Mouse (Mus musculus): ENCODE measurements at regions not wholly inside any gene's neighbourhood (a gene's known extent, or its start where the extent isn't known, plus 50 kb on each side); places are given as distances from the start of the nearest gene placed in this dataset.

DNA sequence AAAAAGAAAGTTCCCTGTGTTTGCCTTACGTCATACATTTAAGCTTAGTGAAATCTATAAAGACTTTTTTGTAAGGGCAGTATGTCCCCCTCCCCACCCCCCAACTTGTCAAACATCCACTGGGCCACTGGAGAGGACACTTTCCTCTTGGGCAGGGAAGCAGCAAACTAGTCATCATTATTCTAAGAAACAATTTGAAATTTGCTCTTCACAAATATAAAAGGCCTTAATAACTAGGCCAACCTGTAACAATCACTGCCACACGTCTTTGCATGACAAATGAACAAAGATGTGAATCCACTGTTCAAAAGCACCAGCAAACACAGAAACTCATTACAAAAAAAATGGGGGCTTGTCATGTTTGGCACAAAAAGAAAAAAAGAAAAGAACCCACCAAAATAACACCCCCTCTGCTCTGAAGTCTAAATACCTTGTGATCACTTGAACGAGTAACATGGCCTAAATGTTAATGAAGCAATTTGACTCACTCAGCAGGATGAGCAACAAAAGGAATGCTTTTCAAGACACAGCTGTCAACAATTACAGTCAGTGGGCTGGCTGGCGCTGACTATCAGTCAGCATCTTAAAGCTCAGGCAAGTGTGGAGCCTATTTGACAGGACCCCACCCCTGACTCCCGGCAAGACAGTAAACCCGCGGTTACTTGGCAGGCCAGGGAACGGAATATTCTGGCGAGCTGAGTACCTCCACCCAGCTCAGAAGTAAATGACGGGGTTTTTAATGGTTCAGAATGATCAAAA is 278.7 kb upstream of the Tsc22d2 start:
- H3K4me2 ChIP-seq, result no peak overlapping the region
- H3K36me3 ChIP-seq, result no peaks in the 10 kb centered on the region
- no peak overlapping the region for H3K4me3 ChIP-seq
- H3K9ac ChIP-seq, result no peak overlapping the region
- ATAC-seq (ENCODE audit: insufficient number of reproducible peaks, insufficient read depth, low FRiP score, low TSS enrichment, low read depth), result no peak
- peaks cover 11% of the 10 kb centered on the region for H3K4me1 ChIP-seq
- H3K9me3 ChIP-seq, result no peaks in the 10 kb centered on the region
- no peaks in the 10 kb centered on the region for H3K27me3 ChIP-seq
- H3K27ac ChIP-seq, result peak overlapping the region; percentile 62; the same call in 1 of the 2 replicates
- WGBS, result 11% methylated on average over 10 of the region's 10 CpGs

DNA sequence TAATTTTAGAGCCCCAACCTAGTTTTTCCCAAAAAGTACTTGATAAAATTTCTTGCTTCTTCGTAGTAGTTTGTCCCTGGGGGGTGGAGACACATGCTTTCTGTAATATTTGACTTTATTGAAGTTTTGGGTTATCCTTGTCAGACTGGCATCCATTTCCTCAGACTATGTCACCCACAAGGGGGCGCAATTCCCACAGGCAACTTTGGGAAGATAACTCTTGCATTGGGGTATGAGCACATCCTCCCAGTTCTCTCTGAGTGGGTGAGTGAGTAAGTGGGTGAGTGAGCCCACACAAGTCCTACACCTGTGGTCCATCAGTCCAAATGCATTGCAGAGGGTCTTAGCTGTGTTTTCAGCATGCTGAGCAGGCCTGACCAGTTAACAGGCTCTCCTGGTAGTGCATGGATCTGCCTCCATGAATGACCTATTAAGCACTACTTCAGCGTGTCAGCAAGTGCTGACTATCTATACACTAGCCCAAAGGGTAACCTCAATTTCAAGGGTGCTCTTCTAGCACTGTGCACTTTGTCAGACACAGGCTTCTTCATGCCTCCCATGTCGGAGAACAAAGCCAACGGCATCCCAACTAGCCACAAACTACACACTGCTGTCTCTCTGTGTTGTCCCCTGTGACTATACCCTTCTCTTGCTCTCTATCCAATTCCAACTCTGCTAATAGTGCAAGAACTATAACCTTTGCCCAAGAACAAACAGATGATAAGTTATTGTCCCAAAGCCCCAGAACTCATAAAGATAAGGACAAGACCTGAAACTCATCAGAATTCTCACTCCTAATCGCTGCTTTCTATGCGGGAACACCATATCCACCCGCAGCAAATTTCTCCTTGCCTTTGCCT is 275.6 kb upstream of the Tsc22d2 start:
- WGBS, result 78% methylated on average over 8 of the region's 8 CpGs
- H3K4me3 ChIP-seq, result no peak overlapping the region

GRCm38 (mm10) chr3:58146108-58146507 is 268.4 kb upstream of the Tsc22d2 start:
- H3K27me3 ChIP-seq, result no peaks in the 10 kb centered on the region
- no peak overlapping the region for H3K9ac ChIP-seq
- H3K27ac ChIP-seq, result no peak overlapping the region
- no peaks in the 10 kb centered on the region for H3K4me1 ChIP-seq
- H3K4me3 ChIP-seq, result no peak overlapping the region
- no peaks in the 10 kb centered on the region for H3K36me3 ChIP-seq
- no peak overlapping the region for H3K4me2 ChIP-seq
- no peak for ATAC-seq (ENCODE audit: insufficient number of reproducible peaks, insufficient read depth, low FRiP score, low TSS enrichment, low read depth)
- no peaks in the 10 kb centered on the region for H3K9me3 ChIP-seq
- WGBS, result 42% methylated on average over 3 of the region's 3 CpGs

More for the DNA sequence above, 275.6 kb upstream of the Tsc22d2 start:
- H3K9me3 ChIP-seq, result no peaks in the 10 kb centered on the region
- no peaks in the 10 kb centered on the region for H3K36me3 ChIP-seq
- ATAC-seq (ENCODE audit: insufficient number of reproducible peaks, insufficient read depth, low FRiP score, low TSS enrichment, low read depth), result no peak
- no peak overlapping the region for H3K27ac ChIP-seq
- H3K27me3 ChIP-seq, result no peaks in the 10 kb centered on the region
- no peak overlapping the region for H3K9ac ChIP-seq
- H3K4me2 ChIP-seq, result no peak overlapping the region
- peaks cover 11% of the 10 kb centered on the region for H3K4me1 ChIP-seq

- WGBS, result 33% methylated on average over 1 of the region's 1 CpGs
- no peak for ATAC-seq (ENCODE audit: insufficient number of reproducible peaks, insufficient read depth, low FRiP score, low TSS enrichment, low read depth)
- no peak overlapping the region for H3K4me2 ChIP-seq
- no peaks in the 10 kb centered on the region for H3K9me3 ChIP-seq
- no peaks in the 10 kb centered on the region for H3K4me1 ChIP-seq
- no peak overlapping the region for H3K9ac ChIP-seq
- H3K4me3 ChIP-seq, result no peak overlapping the region
- H3K27me3 ChIP-seq, result no peaks in the 10 kb centered on the region
- no peaks in the 10 kb centered on the region for H3K36me3 ChIP-seq
- no peak overlapping the region for H3K27ac ChIP-seq
These were observed 267.8 kb upstream of the Tsc22d2 start for GRCm38 (mm10) chr3:58146762-58147161.

- H3K27me3 ChIP-seq, result 0 out of 2 replicates have a peak, but pooled peaks cover 3% of the 10 kb centered on the region
- peaks cover 3% of the 10 kb centered on the region; the same call in 1 of the 2 replicates for H3K9me3 ChIP-seq
- no peak overlapping the region for H3K4me3 ChIP-seq
- ATAC-seq (ENCODE audit: insufficient number of reproducible peaks, insufficient read depth, low FRiP score, low TSS enrichment, low read depth), result no peak
- 81% methylated on average over 3 of the region's 3 CpGs for WGBS
- no peaks in the 10 kb centered on the region for H3K36me3 ChIP-seq
- no peaks in the 10 kb centered on the region for H3K4me1 ChIP-seq
- no peak overlapping the region for H3K27ac ChIP-seq
- H3K4me2 ChIP-seq, result no peak overlapping the region
- H3K9ac ChIP-seq, result no peak overlapping the region
These were observed 261.4 kb upstream of the Tsc22d2 start for GRCm38 (mm10) chr3:58153141-58153540.

DNA sequence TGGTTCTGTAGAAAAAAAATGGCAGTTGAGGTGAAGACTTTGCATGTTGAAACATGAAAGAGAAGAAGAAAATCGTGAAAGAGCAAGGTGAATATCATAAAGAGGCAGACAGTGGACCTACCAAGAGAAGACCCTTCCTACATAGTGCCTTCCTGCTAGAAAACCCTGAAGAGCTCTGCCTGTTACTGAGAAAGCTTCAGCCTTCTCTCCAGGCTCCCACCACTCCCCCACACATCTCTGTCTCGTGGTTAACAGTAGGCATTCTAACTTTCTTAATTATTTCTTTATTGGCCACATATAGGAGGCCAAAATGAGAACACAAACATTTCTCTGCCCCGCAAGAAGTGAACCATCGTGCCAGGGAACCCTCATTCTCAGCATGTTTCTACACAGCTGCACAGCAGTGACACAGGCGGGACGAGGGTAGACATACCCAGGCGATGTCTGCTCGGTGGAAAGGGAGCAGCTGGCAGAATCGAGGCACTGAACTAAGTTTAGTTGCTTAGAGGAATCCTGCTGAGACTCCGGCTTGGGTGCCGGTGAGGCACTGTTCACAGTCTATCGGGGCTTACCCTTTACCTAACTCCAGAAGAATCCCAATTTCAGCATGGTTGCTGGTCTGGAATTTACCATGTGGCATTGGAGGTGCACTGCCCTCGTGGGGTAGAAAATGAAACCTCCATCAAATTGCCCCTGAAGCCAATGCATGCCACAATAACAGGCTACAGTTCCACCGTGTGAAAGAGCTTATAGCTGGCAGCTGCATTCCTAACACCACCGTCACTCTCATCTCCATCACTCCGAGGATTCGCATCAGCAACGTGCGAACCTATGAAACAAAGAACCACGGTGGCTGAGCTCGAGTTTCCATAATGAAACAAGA is 260.4 kb upstream of the Tsc22d2 start:
- ATAC-seq (ENCODE audit: insufficient number of reproducible peaks, insufficient read depth, low FRiP score, low TSS enrichment, low read depth), result no peak
- peaks cover 3% of the 10 kb centered on the region; the same call in 1 of the 2 replicates for H3K9me3 ChIP-seq
- H3K9ac ChIP-seq, result no peak overlapping the region
- no peak overlapping the region for H3K4me3 ChIP-seq
- 0 out of 2 replicates have a peak, but pooled peaks cover 3% of the 10 kb centered on the region for H3K27me3 ChIP-seq
- no peak overlapping the region for H3K4me2 ChIP-seq
- H3K27ac ChIP-seq, result no peak overlapping the region
- 65% methylated on average over 21 of the region's 21 CpGs for WGBS
- no peaks in the 10 kb centered on the region for H3K36me3 ChIP-seq
- no peaks in the 10 kb centered on the region for H3K4me1 ChIP-seq

GRCm38 (mm10) chr3:58159384-58159783 is 255.1 kb upstream of the Tsc22d2 start:
- H3K27ac ChIP-seq, result no peak overlapping the region
- H3K9ac ChIP-seq, result no peak overlapping the region
- 51% methylated on average over 3 of the region's 3 CpGs for WGBS
- no peak overlapping the region for H3K4me3 ChIP-seq
- H3K4me2 ChIP-seq, result no peak overlapping the region
- no peaks in the 10 kb centered on the region for H3K36me3 ChIP-seq
- peaks cover 3% of the 10 kb centered on the region; the same call in 1 of the 2 replicates for H3K9me3 ChIP-seq
- ATAC-seq (ENCODE audit: insufficient number of reproducible peaks, insufficient read depth, low FRiP score, low TSS enrichment, low read depth), result no peak
- H3K27me3 ChIP-seq, result peaks cover 23% of the 10 kb centered on the region
- 0 out of 2 replicates have a peak, but pooled peaks cover 3% of the 10 kb centered on the region for H3K4me1 ChIP-seq

- 34% methylated on average over 10 of the region's 10 CpGs for WGBS
- Histone ChIP-seq H3K4me3 (no peak overlapping the region), H3K27me3 (peaks cover 23% of the 10 kb centered on the region), H3K4me1 (0 out of 2 replicates have a peak, but pooled peaks cover 10% of the 10 kb centered on the region), H3K36me3 (no peaks in the 10 kb centered on the region), H3K9me3 (no peaks in the 10 kb centered on the region), H3K27ac (no peak overlapping the region), H3K9ac (no peak overlapping the region), H3K4me2 (no peak overlapping the region)
- ATAC-seq (ENCODE audit: insufficient number of reproducible peaks, insufficient read depth, low FRiP score, low TSS enrichment, low read depth), result no peak
These were observed 252.3 kb upstream of the Tsc22d2 start for GRCm38 (mm10) chr3:58162238-58162637.

- Histone ChIP-seq H3K4me3 (no peak overlapping the region), H3K4me2 (no peak overlapping the region; the same call in 1 of the 2 replicates), H3K27me3 (peaks cover 23% of the 10 kb centered on the region), H3K27ac (no peak overlapping the region), H3K9ac (no peak overlapping the region), H3K4me1 (0 out of 2 replicates have a peak, but pooled peaks cover 15% of the 10 kb centered on the region), H3K36me3 (no peaks in the 10 kb centered on the region), H3K9me3 (no peaks in the 10 kb centered on the region)
- WGBS, result 9% methylated on average over 10 of the region's 10 CpGs
- no peak for ATAC-seq (ENCODE audit: insufficient number of reproducible peaks, insufficient read depth, low FRiP score, low TSS enrichment, low read depth)
These were observed 250.7 kb upstream of the Tsc22d2 start for GRCm38 (mm10) chr3:58163806-58164205.

DNA sequence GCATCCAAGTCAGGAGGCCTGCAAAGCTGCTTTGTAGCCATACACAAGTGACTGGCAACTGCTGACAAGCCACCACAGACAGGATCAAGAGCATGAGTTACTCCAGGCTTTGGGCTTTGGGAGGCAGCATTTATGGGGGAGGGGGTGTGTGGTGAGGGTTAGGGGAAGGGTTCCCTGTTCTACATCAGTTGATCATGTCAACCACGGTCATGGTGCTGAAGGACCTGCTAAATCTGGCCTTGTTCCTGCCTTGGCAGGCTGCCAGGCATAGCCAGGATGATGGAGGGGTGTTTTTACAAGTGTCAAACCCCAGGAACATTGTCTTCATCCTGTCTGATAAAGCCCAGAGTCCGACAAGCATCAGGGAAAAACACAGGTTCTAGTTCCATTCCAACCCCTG is 247.9 kb upstream of the Tsc22d2 start:
- no peaks in the 10 kb centered on the region for H3K9me3 ChIP-seq
- H3K36me3 ChIP-seq, result no peaks in the 10 kb centered on the region
- no peak overlapping the region for H3K9ac ChIP-seq
- 42% methylated on average over 2 of the region's 2 CpGs for WGBS
- H3K27me3 ChIP-seq, result peaks cover 17% of the 10 kb centered on the region
- no peak overlapping the region for H3K27ac ChIP-seq
- no peak overlapping the region for H3K4me3 ChIP-seq
- 0 out of 2 replicates have a peak, but pooled peaks cover 14% of the 10 kb centered on the region for H3K4me1 ChIP-seq
- no peak overlapping the region for H3K4me2 ChIP-seq
- ATAC-seq (ENCODE audit: insufficient number of reproducible peaks, insufficient read depth, low FRiP score, low TSS enrichment, low read depth), result no peak

DNA sequence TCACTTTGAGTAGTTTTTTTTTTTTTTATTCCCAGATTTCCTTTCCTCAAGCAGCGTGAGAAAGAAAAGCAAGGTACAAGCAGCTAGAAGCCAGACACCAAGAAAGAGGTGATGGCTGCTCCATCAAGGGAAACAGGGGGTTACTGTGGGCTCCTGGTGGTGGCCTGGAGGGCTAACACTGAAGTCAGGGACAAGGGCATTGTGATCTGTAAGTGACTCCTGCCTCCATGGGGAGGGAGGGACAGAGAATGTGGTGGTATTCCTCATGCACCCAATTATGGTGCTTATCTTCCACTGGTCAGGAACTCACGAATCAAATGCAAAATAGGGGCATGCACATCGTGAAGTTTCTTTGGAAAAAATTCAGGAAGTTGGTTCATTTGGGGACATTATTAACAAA is 247.4 kb upstream of the Tsc22d2 start:
- H3K4me3 ChIP-seq, result no peak overlapping the region
- no peak for ATAC-seq (ENCODE audit: insufficient number of reproducible peaks, insufficient read depth, low FRiP score, low TSS enrichment, low read depth)
- 81% methylated on average over 3 of the region's 3 CpGs for WGBS
- no peaks in the 10 kb centered on the region for H3K9me3 ChIP-seq
- no peaks in the 10 kb centered on the region for H3K36me3 ChIP-seq
- H3K27me3 ChIP-seq, result peaks cover 13% of the 10 kb centered on the region
- H3K9ac ChIP-seq, result no peak overlapping the region
- H3K4me2 ChIP-seq, result no peak overlapping the region
- H3K4me1 ChIP-seq, result 0 out of 2 replicates have a peak, but pooled peaks cover 14% of the 10 kb centered on the region
- H3K27ac ChIP-seq, result no peak overlapping the region

Measured in embryonic facial prominence, embryonic 13.5 days (tissue).